Mouse (Mus musculus): ENCODE measurements around the gene Gm20425. TPM values are rescaled to one million over a fixed set of nuclear protein-coding genes. Genes with fewer than 3 reads are reported as not detected.

Gene Gm20425
- polyA plus RNA-seq, 1 experiment from 2014 or later, result 4.7 TPM

DNA sequence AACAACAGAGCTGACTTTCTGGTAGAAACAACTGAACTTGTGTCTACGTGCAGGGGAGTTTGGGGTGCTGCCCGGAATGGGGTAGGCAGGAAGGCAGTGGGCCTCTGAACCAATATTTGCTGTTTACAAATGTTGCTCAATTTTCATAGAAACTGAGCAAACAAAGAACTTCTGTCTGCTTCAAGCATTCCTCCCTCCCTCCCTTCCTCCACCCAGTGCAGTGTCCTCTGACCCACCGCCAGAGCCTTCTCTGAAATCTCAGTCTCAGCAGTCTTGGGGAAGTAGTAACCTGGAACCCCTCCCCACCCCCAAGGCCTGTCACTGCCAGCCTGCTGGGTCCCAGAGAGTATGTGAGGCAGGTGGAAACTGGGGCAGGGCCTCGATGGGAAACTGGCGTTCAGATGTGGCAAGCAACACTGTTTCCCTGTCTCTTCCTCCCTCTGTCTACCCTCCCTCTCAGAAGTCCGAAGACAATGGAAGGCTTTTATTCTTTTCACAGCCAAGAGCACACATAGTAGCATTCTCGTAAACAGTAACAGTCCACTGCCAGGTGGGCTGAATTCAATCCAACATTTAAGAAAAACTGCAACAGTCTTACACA is 4.6 kb upstream of the Gm20425 start:
- no peak overlapping the region for H3K4me3 ChIP-seq
- ATAC-seq (replicated peaks), result no peak
- no peaks in the 10 kb centered on the region for H3K9me3 ChIP-seq
- H3K4me2 ChIP-seq (replicated peaks), result no peak overlapping the region
- no peak overlapping the region for H3K27ac ChIP-seq (replicated peaks)
- WGBS, result 55% methylated on average over 7 of the region's 7 CpGs
- H3K36me3 ChIP-seq, result no peaks in the 10 kb centered on the region
- peaks cover 9% of the 10 kb centered on the region for H3K4me1 ChIP-seq
- no peak overlapping the region for H3K9ac ChIP-seq (replicated peaks)
- H3K27me3 ChIP-seq, result no peaks in the 10 kb centered on the region

DNA sequence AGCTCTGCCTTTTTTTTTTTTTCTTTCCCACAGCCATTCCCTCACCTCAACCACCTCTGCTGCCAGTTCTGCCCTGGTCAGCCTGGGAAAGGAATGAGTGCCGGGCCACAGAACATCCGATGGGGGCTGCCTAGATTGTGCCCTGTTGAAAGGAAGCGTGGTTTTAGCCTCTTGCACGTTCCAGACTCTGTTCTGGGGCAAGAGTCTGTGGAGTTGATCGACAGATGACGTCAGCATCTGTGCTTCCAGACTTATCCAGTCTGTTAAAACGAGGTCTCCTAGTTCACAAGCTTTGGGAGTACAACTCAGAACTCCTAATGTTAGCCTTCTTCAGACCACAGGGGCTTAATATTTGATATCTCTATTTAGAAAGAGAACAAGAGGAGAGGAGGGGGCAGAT is 4.0 kb upstream of the Gm20425 start:
- WGBS, result 75% methylated on average over 7 of the region's 7 CpGs
- Histone ChIP-seq H3K4me3 (no peak overlapping the region), H3K4me2 (replicated peaks) (no peak overlapping the region), H3K9ac (replicated peaks) (no peak overlapping the region), H3K36me3 (no peaks in the 10 kb centered on the region), H3K9me3 (no peaks in the 10 kb centered on the region), H3K27ac (replicated peaks) (no peak overlapping the region), H3K4me1 (peaks cover 9% of the 10 kb centered on the region), H3K27me3 (no peaks in the 10 kb centered on the region)
- no peak for ATAC-seq (replicated peaks)

DNA sequence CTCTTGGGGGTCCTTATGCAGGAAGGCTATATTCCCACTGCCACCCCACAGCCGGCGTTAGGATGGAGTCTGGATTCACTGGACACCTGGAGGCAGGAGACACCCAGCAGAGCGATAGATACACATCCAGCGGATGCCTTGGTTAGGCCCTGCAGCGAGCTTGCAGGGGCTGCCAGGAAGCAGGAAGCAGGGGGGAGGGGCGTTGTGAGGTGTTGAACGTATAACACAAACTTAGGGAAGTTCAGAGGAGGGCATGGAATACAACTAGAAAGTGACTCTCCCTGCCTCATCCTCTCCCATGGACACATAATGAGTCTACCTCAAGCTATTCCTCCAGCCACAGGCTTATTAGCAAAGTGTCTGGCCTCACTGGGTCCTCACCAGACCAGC is 2.9 kb upstream of the Gm20425 start:
- 81% methylated on average over 7 of the region's 7 CpGs for WGBS
- H3K9ac ChIP-seq (replicated peaks), result no peak overlapping the region
- H3K36me3 ChIP-seq, result no peaks in the 10 kb centered on the region
- H3K9me3 ChIP-seq, result no peaks in the 10 kb centered on the region
- H3K4me2 ChIP-seq (replicated peaks), result no peak overlapping the region
- H3K27ac ChIP-seq (replicated peaks), result no peak overlapping the region
- peaks cover 9% of the 10 kb centered on the region for H3K4me1 ChIP-seq
- no peak overlapping the region for H3K4me3 ChIP-seq
- H3K27me3 ChIP-seq, result no peaks in the 10 kb centered on the region
- ATAC-seq (replicated peaks), result no peak

DNA sequence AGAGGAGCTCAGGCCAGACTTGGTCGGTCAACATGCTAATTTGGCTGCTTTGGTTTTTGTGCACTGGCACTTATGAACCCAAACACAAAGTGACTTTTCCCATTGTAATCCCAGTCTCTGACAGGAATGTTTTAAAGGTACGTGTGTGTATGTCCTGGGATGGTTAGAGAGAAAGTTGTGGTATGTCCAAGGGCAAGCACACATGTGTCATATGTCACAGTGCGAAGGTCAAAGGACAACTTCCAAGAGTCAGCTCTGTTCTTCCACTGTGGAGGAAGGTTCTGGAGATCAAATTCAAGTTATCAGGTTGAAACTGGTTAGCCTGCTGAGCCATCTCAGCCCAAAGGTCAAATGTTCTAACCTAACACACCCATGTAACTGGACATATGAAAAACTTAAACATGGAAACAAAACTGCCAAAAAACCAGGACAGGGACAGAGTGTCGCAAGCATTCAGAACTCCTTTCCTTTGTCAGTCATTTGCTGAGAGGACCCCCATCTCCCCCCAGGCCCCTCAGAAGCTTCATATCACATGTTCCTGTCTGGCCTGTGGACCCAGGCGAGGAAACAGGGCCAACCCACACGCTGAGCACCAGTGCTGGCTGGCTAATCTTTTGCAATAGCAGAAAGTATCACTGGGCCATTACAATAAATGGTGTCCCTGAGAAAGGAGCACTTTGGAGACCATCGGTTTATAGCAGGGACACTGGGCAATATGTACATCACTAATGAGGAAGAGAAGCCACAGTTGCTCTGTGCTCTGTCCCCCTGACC is 2.3 kb upstream of the Gm20425 start:
- H3K9ac ChIP-seq (replicated peaks), result no peak overlapping the region
- no peak overlapping the region for H3K4me3 ChIP-seq
- no peaks in the 10 kb centered on the region for H3K9me3 ChIP-seq
- 90% methylated on average over 7 of the region's 7 CpGs for WGBS
- no peaks in the 10 kb centered on the region for H3K36me3 ChIP-seq
- H3K27ac ChIP-seq (replicated peaks), result no peak overlapping the region
- no peaks in the 10 kb centered on the region for H3K27me3 ChIP-seq
- peaks cover 9% of the 10 kb centered on the region for H3K4me1 ChIP-seq
- ATAC-seq (replicated peaks), result no peak
- H3K4me2 ChIP-seq (replicated peaks), result no peak overlapping the region

GRCm38 (mm10) chr9:103229037-103229867 is 855 bp downstream of the Gm20425 start:
- ATAC-seq (replicated peaks), result no peak
- Histone ChIP-seq H3K9ac (replicated peaks) (no peak overlapping the region), H3K27me3 (no peaks in the 10 kb centered on the region), H3K4me3 (no peak overlapping the region), H3K36me3 (no peaks in the 10 kb centered on the region), H3K9me3 (no peaks in the 10 kb centered on the region), H3K4me2 (replicated peaks) (no peak overlapping the region), H3K27ac (replicated peaks) (no peak overlapping the region), H3K4me1 (peaks cover 9% of the 10 kb centered on the region)
- 90% methylated on average over 15 of the region's 15 CpGs for whole genome bisulfite sequencing

- Histone ChIP-seq H3K27ac (replicated peaks) (no peak overlapping the region), H3K4me2 (replicated peaks) (no peak overlapping the region), H3K9me3 (no peaks in the 10 kb centered on the region), H3K27me3 (no peaks in the 10 kb centered on the region), H3K36me3 (no peaks in the 10 kb centered on the region), H3K4me1 (peaks cover 9% of the 10 kb centered on the region), H3K4me3 (no peak overlapping the region), H3K9ac (replicated peaks) (no peak overlapping the region)
- 80% methylated on average over 13 of the region's 13 CpGs for WGBS
- ATAC-seq (replicated peaks), result no peak
Measured at GRCm38 (mm10) chr9:103228370-103229003, 1.6 kb downstream of the Gm20425 start.

DNA sequence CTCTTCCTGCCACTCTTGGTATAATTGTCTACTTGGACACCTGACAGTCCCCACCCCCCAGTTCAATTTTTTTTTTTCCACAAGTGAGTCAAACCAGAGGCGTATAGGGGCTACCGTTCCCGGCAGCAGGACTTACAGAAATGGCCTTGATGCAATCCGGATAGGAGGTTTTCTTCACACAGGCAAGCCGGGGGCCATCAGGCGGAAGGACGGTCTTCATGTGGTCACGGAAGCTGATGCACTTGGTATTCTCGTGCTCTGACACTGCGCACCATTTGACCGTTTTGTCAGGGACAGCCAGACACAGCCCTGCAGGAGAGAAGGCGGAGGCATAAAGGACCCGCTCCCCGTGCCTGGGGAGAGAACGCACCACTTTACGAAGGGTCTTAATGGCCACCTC is 2.3 kb downstream of the Gm20425 start:
- Histone ChIP-seq H3K4me1 (peaks cover 9% of the 10 kb centered on the region), H3K9ac (replicated peaks) (no peak overlapping the region), H3K27me3 (no peaks in the 10 kb centered on the region), H3K27ac (replicated peaks) (no peak overlapping the region), H3K4me3 (no peak overlapping the region), H3K36me3 (no peaks in the 10 kb centered on the region), H3K9me3 (no peaks in the 10 kb centered on the region), H3K4me2 (replicated peaks) (no peak overlapping the region)
- no peak for ATAC-seq (replicated peaks)
- 91% methylated on average over 16 of the region's 16 CpGs for WGBS

- WGBS, result 94% methylated on average over 15 of the region's 15 CpGs
- Histone ChIP-seq H3K27ac (replicated peaks) (no peak overlapping the region), H3K9ac (replicated peaks) (no peak overlapping the region), H3K9me3 (no peaks in the 10 kb centered on the region), H3K4me1 (peaks cover 9% of the 10 kb centered on the region), H3K36me3 (no peaks in the 10 kb centered on the region), H3K4me3 (no peak overlapping the region), H3K27me3 (no peaks in the 10 kb centered on the region), H3K4me2 (replicated peaks) (no peak overlapping the region)
- ATAC-seq (replicated peaks), result no peak
Measured at GRCm38 (mm10) chr9:103226806-103227205, 3.3 kb downstream of the Gm20425 start.

GRCm38 (mm10) chr9:103225464-103225863 is 4.6 kb downstream of the Gm20425 start:
- Histone ChIP-seq H3K4me2 (replicated peaks) (no peak overlapping the region), H3K27me3 (no peaks in the 10 kb centered on the region), H3K27ac (replicated peaks) (no peak overlapping the region), H3K9ac (replicated peaks) (no peak overlapping the region), H3K9me3 (no peaks in the 10 kb centered on the region), H3K4me3 (no peak overlapping the region), H3K36me3 (no peaks in the 10 kb centered on the region), H3K4me1 (peaks cover 6% of the 10 kb centered on the region)
- no peak for ATAC-seq (replicated peaks)
- WGBS, result 71% methylated on average over 3 of the region's 3 CpGs

DNA sequence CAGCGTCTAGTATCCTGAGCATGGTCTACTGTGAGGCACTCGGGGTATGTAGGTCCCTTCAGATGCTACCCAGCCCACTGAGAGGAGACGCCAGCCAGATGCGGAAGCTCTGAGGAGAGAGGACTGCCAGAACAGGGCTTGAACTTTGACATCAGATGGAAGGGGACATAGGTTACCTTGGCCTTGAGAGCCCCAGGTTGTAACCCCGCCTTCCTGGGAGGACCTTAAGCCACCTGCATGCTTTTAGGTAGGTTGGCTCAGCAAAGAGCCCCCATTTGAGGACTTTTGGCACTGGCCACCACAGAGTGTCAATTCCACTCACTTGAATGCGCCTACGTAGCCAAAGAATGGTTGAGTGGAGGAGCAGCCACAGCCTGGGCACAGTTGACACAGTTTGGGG is 5.4 kb downstream of the Gm20425 start:
- ATAC-seq (replicated peaks), result no peak
- Histone ChIP-seq H3K27ac (replicated peaks) (no peak overlapping the region), H3K27me3 (no peaks in the 10 kb centered on the region), H3K4me3 (no peak overlapping the region), H3K4me2 (replicated peaks) (no peak overlapping the region), H3K36me3 (no peaks in the 10 kb centered on the region), H3K9me3 (no peaks in the 10 kb centered on the region), H3K4me1 (no peaks in the 10 kb centered on the region), H3K9ac (replicated peaks) (no peak overlapping the region)
- 91% methylated on average over 7 of the region's 7 CpGs for WGBS

GRCm38 (mm10) chr9:103214281-103214680 is 15.8 kb downstream of the Gm20425 start:
- Histone ChIP-seq H3K36me3 (no peaks in the 10 kb centered on the region), H3K4me2 (replicated peaks) (no peak overlapping the region), H3K9me3 (no peaks in the 10 kb centered on the region), H3K27ac (replicated peaks) (no peak overlapping the region), H3K9ac (replicated peaks) (no peak overlapping the region), H3K4me1 (0 out of 2 replicates have a peak, but pooled peaks cover 4% of the 10 kb centered on the region), H3K27me3 (no peaks in the 10 kb centered on the region), H3K4me3 (no peak overlapping the region)
- ATAC-seq (replicated peaks), result no peak
- 80% methylated on average over 6 of the region's 6 CpGs for WGBS

- H3K27me3 ChIP-seq, result no peaks in the 10 kb centered on the region
- H3K4me2 ChIP-seq (replicated peaks), result no peak overlapping the region
- no peaks in the 10 kb centered on the region for H3K36me3 ChIP-seq
- no peak overlapping the region for H3K9ac ChIP-seq (replicated peaks)
- no peak overlapping the region for H3K4me3 ChIP-seq
- no peaks in the 10 kb centered on the region for H3K9me3 ChIP-seq
- no peak for ATAC-seq (replicated peaks)
- no peak overlapping the region for H3K27ac ChIP-seq (replicated peaks)
- 34% methylated on average over 2 of the region's 2 CpGs for WGBS
- H3K4me1 ChIP-seq, result 0 out of 2 replicates have a peak, but pooled peaks cover 4% of the 10 kb centered on the region
Measured at GRCm38 (mm10) chr9:103213631-103214030, 16.5 kb downstream of the Gm20425 start.

Measured in forebrain, embryonic 15.5 days (tissue).